Mouse (Mus musculus) forebrain, embryonic 10.5 days (tissue): Measurements from ENCODE around the gene Etnppl. TPM values are rescaled to one million over a fixed set of nuclear protein-coding genes. Genes with fewer than 3 reads are reported as not detected.

Source experiments
- DNase-seq: peaks from one replicate; pipeline ENCODE4 v3.0.0-alpha.2; 2017; ENCODE audit warnings: low spot score; ENCODE audit errors: extremely low spot score
- H3K27ac ChIP-seq: fragments of 300-500 bp; sonication (generic); 2 replicates; pipeline ENCODE4 v1.5.1; 2016; ENCODE audit warnings: mild to moderate bottlenecking
- H3K27me3 ChIP-seq: fragments of 300-500 bp; sonication (generic); 2 replicates; pipeline ENCODE4 v1.6.1; 2016; ENCODE audit warnings: mild to moderate bottlenecking; ENCODE audit not compliant: poor library complexity, severe bottlenecking
- H3K36me3 ChIP-seq: fragments of 300-500 bp; sonication (generic); replicated peaks from 2 replicates; pipeline ENCODE4 v1.6.1; 2016; ENCODE audit warnings: mild to moderate bottlenecking, moderate library complexity
- H3K4me1 ChIP-seq: fragments of 300-500 bp; sonication (generic); 2 replicates; pipeline ENCODE4 v1.6.1; 2016
- H3K4me3 ChIP-seq: fragments of 300-500 bp; sonication (generic); 2 replicates; pipeline ENCODE4 v1.5.1; 2016; ENCODE audit warnings: mild to moderate bottlenecking, moderate library complexity
- H3K9me3 ChIP-seq: fragments of 300-500 bp; sonication (generic); 2 replicates; pipeline ENCODE4 v1.6.1; 2016; ENCODE audit warnings: mild to moderate bottlenecking, moderate library complexity
- WGBS: fragments of 180-500 bp; shearing (Covaris S2); methylation state at CpG from one replicate; pipeline ENCODE4 v1.1.7; 2016; 5-methylcytosine and 5-hydroxymethylcytosine counted together
- polyA plus RNA-seq: library from polyadenylated mRNA; unstranded; fragments of >200 nt; fragmentation: Nextera tagmentation; extraction: Ambion mirVana; gene quantifications from 2 replicates; pipeline ENCODE4 v1.2.1, GENCODE M21; 2016

Etnppl gene
- polyA plus RNA-seq, 1 experiment from 2014 or later = not detected

DNA sequence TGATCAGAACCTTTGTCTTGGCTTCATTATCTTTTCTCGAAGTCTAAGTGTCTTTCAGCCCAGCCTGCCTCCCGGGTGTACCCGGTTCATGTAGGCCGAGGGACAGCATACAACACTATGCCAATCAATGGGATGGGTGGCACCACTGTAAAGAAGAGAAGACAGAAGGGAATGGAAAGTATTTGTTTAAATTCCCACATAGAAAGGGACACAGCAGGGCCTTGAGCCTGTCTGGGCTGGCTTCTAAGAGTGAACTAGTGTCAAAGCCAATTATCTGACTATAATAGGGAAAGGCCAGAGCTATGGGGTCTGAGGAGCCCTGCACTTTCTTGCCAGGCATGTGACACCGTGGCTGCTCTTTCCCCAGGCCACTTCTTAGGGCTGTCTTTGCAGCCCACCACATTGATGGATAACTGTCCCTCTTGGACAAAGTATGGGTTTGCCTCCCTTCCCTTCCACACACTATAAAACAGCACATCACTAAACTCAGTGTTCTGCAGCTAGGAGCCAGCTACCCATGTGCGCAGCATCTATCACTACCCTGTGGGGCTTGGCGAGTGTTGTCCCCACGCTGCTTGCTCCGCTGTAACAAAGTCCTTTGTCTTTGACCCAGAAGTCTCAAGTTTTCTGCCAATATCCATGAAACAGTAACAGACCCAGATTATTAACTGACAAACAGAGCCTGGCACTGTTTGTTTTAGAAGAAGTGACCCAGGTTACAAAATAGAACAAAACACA, 67.2 kb downstream of the Etnppl start:
- Histone ChIP-seq H3K27me3 (no peaks in the 10 kb centered on the region), H3K4me3 (no peak overlapping the region), H3K4me1 (peaks cover 10% of the 10 kb centered on the region), H3K9me3 (no peaks in the 10 kb centered on the region), H3K36me3 (no peaks in the 10 kb centered on the region), H3K27ac (no peak overlapping the region)
- no peak for DNase-seq
- WGBS = 83% methylated on average over 9 of the region's 9 CpGs

DNA sequence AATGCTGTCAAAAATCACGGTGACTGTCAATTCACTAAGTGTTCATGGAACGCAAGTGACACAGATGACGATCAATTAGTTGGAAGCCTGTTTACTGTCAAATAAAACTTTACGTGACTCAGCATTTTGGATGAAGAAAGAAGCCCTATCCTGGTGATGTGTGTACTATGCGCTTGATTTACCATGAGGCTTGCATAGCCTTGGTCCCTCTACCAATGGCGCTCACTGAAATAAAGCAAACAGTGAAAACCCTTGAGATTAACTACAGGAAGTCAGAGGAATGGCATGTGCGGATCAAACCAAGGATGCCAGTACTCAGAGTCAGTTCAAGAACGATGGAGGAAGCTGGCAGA, 67.7 kb downstream of the Etnppl start:
- DNase-seq = no peak
- 89% methylated on average over 8 of the region's 8 CpGs for WGBS

DNA sequence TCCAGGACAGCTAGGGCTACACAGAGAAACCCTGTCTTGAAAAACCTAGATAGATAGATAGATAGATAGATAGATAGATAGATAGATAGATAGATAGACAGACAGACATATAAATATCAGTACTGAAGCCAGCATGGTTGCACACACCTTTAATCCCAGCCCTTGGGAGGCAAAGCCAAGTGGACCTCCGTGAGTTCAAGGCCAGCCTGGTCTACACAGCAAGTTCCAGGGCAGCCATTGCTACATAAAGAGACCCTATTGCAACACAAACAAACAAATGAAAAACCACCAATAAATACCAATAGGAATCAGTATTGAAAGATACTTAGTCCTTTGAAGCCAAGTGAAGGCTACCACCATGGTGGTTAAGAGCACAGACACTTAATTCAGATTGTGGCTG, 69.8 kb downstream of the Etnppl start:
- no peaks in the 10 kb centered on the region for H3K9me3 ChIP-seq
- no peaks in the 10 kb centered on the region for H3K27me3 ChIP-seq
- H3K27ac ChIP-seq = no peak overlapping the region
- WGBS = 96% methylated on average over 1 of the region's 1 CpGs
- H3K4me1 ChIP-seq = peaks cover 18% of the 10 kb centered on the region
- no peak for DNase-seq
- H3K36me3 ChIP-seq = no peaks in the 10 kb centered on the region
- no peak overlapping the region for H3K4me3 ChIP-seq

More for the DNA sequence above, 67.7 kb downstream of the Etnppl start:
- Histone ChIP-seq H3K27ac (no peak overlapping the region), H3K4me1 (peaks cover 10% of the 10 kb centered on the region), H3K4me3 (no peak overlapping the region), H3K27me3 (no peaks in the 10 kb centered on the region), H3K36me3 (no peaks in the 10 kb centered on the region), H3K9me3 (no peaks in the 10 kb centered on the region)

Other genes with a start within 250 kb of the Etnppl start
- gene Ostc, start 92.0 kb downstream of the Etnppl start, polyA plus RNA-seq = 330 TPM in 2 replicates
- 923 and 949 TPM in 2 replicates for gene Rpl34, start 113.0 kb downstream of the Etnppl start, polyA plus RNA-seq